Mouse (Mus musculus): ENCODE data around the gene Rab5if. TPM values are rescaled to one million over a fixed set of nuclear protein-coding genes. Genes with fewer than 3 reads are reported as not detected.
"Not testable (repeated sequence)": the region's sequence is repeated elsewhere in the genome, so short reads cannot be mapped to it uniquely, and the experiment has no call there.

Rab5if gene
- polyA plus RNA-seq, 1 experiment from 2014 or later = 188 TPM

- H3K9me3 ChIP-seq = no peaks in the 10 kb centered on the region
- no peak for DNase-seq (ENCODE audit: low spot score)
- no peaks in the 10 kb centered on the region for H3K36me3 ChIP-seq
- H3K4me3 ChIP-seq = no peak overlapping the region
- H3K27me3 ChIP-seq (ENCODE audit: insufficient read depth, poor library complexity, severe bottlenecking) = no peaks in the 10 kb centered on the region
- WGBS = 78% methylated on average over 4 of the region's 4 CpGs
- no peaks in the 10 kb centered on the region for H3K4me1 ChIP-seq (replicated peaks)
- no peak overlapping the region for H3K27ac ChIP-seq
Measured at GRCm38 (mm10) chr2:156899184-156899583, 36.3 kb downstream of the Rab5if start.

GRCm38 (mm10) chr2:156901344-156901743, 38.4 kb downstream of the Rab5if start:
- H3K27me3 ChIP-seq (ENCODE audit: insufficient read depth, poor library complexity, severe bottlenecking) = no peaks in the 10 kb centered on the region
- no peaks in the 10 kb centered on the region for H3K9me3 ChIP-seq
- WGBS = 70% methylated on average over 2 of the region's 2 CpGs
- H3K4me1 ChIP-seq (replicated peaks) = no peaks in the 10 kb centered on the region
- H3K36me3 ChIP-seq = no peaks in the 10 kb centered on the region
- no peak overlapping the region for H3K27ac ChIP-seq
- no peak for DNase-seq (ENCODE audit: low spot score)
- no peak overlapping the region for H3K4me3 ChIP-seq

GRCm38 (mm10) chr2:156901883-156902282, 39.0 kb downstream of the Rab5if start:
- no peak overlapping the region for H3K4me3 ChIP-seq
- H3K36me3 ChIP-seq = no peaks in the 10 kb centered on the region
- H3K27ac ChIP-seq = no peak overlapping the region
- no peaks in the 10 kb centered on the region for H3K4me1 ChIP-seq (replicated peaks)
- DNase-seq (ENCODE audit: low spot score) = no peak
- H3K9me3 ChIP-seq = no peaks in the 10 kb centered on the region
- H3K27me3 ChIP-seq (ENCODE audit: insufficient read depth, poor library complexity, severe bottlenecking) = no peaks in the 10 kb centered on the region
- 77% methylated on average over 6 of the region's 6 CpGs for WGBS

GRCm38 (mm10) chr2:156902411-156902810, 39.5 kb downstream of the Rab5if start:
- not testable (repeated sequence) for H3K27me3 ChIP-seq (ENCODE audit: insufficient read depth, poor library complexity, severe bottlenecking); H3K4me3 ChIP-seq; H3K9me3 ChIP-seq; H3K36me3 ChIP-seq; H3K27ac ChIP-seq; H3K4me1 ChIP-seq (replicated peaks); DNase-seq (ENCODE audit: low spot score)
- 70% methylated on average over 4 of the region's 4 CpGs for WGBS

- H3K27ac ChIP-seq = no peak overlapping the region
- H3K36me3 ChIP-seq = no peaks in the 10 kb centered on the region
- WGBS = 34% methylated on average over 2 of the region's 2 CpGs
- no peaks in the 10 kb centered on the region for H3K4me1 ChIP-seq (replicated peaks)
- no peak for DNase-seq (ENCODE audit: low spot score)
- no peaks in the 10 kb centered on the region for H3K9me3 ChIP-seq
- no peaks in the 10 kb centered on the region for H3K27me3 ChIP-seq (ENCODE audit: insufficient read depth, poor library complexity, severe bottlenecking)
- no peak overlapping the region for H3K4me3 ChIP-seq
Measured at GRCm38 (mm10) chr2:156903367-156903766, 40.4 kb downstream of the Rab5if start.

GRCm38 (mm10) chr2:156904976-156905717, 42.2 kb downstream of the Rab5if start:
- no peaks in the 10 kb centered on the region for H3K36me3 ChIP-seq
- H3K4me1 ChIP-seq (replicated peaks) = no peaks in the 10 kb centered on the region
- 26% methylated on average over 6 of the region's 6 CpGs for WGBS

GRCm38 (mm10) chr2:156905931-156906330, 43.0 kb downstream of the Rab5if start:
- not testable (repeated sequence) for H3K27me3 ChIP-seq (ENCODE audit: insufficient read depth, poor library complexity, severe bottlenecking); H3K36me3 ChIP-seq; H3K4me1 ChIP-seq (replicated peaks); H3K4me3 ChIP-seq; H3K9me3 ChIP-seq; DNase-seq (ENCODE audit: low spot score)
- H3K27ac ChIP-seq = 0 out of 2 replicates have a peak overlapping the region, but pooled peaks have one; percentile 12
- WGBS = 41% methylated on average over 4 of the region's 4 CpGs

More at GRCm38 (mm10) chr2:156904976-156905717, 42.2 kb downstream of the Rab5if start:
- H3K4me3 ChIP-seq = no peak overlapping the region
- DNase-seq (ENCODE audit: low spot score) = peak; percentile 60
- H3K9me3 ChIP-seq = no peaks in the 10 kb centered on the region
- H3K27me3 ChIP-seq (ENCODE audit: insufficient read depth, poor library complexity, severe bottlenecking) = no peaks in the 10 kb centered on the region
- H3K27ac ChIP-seq = no peak overlapping the region

- H3K9me3 ChIP-seq = no peaks in the 10 kb centered on the region
- 87% methylated on average over 5 of the region's 5 CpGs for WGBS
- H3K4me1 ChIP-seq (replicated peaks) = no peaks in the 10 kb centered on the region
- no peak overlapping the region for H3K4me3 ChIP-seq
- DNase-seq (ENCODE audit: low spot score) = no peak
- no peaks in the 10 kb centered on the region for H3K27me3 ChIP-seq (ENCODE audit: insufficient read depth, poor library complexity, severe bottlenecking)
- no peak overlapping the region for H3K27ac ChIP-seq
- H3K36me3 ChIP-seq = no peaks in the 10 kb centered on the region
Measured at GRCm38 (mm10) chr2:156913191-156913590, 50.3 kb downstream of the Rab5if start.

- 80% methylated on average over 3 of the region's 3 CpGs for WGBS
- Histone ChIP-seq H3K4me1 (replicated peaks) (no peaks in the 10 kb centered on the region), H3K36me3 (no peaks in the 10 kb centered on the region), H3K9me3 (no peaks in the 10 kb centered on the region), H3K4me3 (no peak overlapping the region), H3K27ac (no peak overlapping the region), H3K27me3 (ENCODE audit: insufficient read depth, poor library complexity, severe bottlenecking) (no peaks in the 10 kb centered on the region)
- no peak for DNase-seq (ENCODE audit: low spot score)
Measured at GRCm38 (mm10) chr2:156915559-156915958, 52.6 kb downstream of the Rab5if start.

GRCm38 (mm10) chr2:156916419-156917125, 53.6 kb downstream of the Rab5if start:
- DNase-seq (ENCODE audit: low spot score) = no peak
- H3K4me3 ChIP-seq = no peak overlapping the region
- WGBS = 82% methylated on average over 3 of the region's 3 CpGs

GRCm38 (mm10) chr2:156918562-156918961, 55.6 kb downstream of the Rab5if start:
- H3K36me3 ChIP-seq = no peaks in the 10 kb centered on the region
- H3K27ac ChIP-seq = no peak overlapping the region
- no peaks in the 10 kb centered on the region for H3K27me3 ChIP-seq (ENCODE audit: insufficient read depth, poor library complexity, severe bottlenecking)
- H3K4me1 ChIP-seq (replicated peaks) = no peaks in the 10 kb centered on the region
- no peak for DNase-seq (ENCODE audit: low spot score)
- WGBS = 71% methylated on average over 4 of the region's 4 CpGs
- H3K9me3 ChIP-seq = no peaks in the 10 kb centered on the region
- H3K4me3 ChIP-seq = no peak overlapping the region

More at GRCm38 (mm10) chr2:156916419-156917125, 53.6 kb downstream of the Rab5if start:
- H3K27me3 ChIP-seq (ENCODE audit: insufficient read depth, poor library complexity, severe bottlenecking) = no peaks in the 10 kb centered on the region
- H3K27ac ChIP-seq = no peak overlapping the region
- H3K9me3 ChIP-seq = no peaks in the 10 kb centered on the region
- no peaks in the 10 kb centered on the region for H3K4me1 ChIP-seq (replicated peaks)
- H3K36me3 ChIP-seq = no peaks in the 10 kb centered on the region

- not testable (repeated sequence) for H3K9me3 ChIP-seq
Measured at GRCm38 (mm10) chr2:156919191-156919590, 56.3 kb downstream of the Rab5if start.

GRCm38 (mm10) chr2:156919796-156920195, 56.9 kb downstream of the Rab5if start:
- Histone ChIP-seq H3K4me3 (no peak overlapping the region), H3K27ac (no peak overlapping the region), H3K9me3 (no peaks in the 10 kb centered on the region), H3K36me3 (no peaks in the 10 kb centered on the region), H3K4me1 (replicated peaks) (no peaks in the 10 kb centered on the region), H3K27me3 (ENCODE audit: insufficient read depth, poor library complexity, severe bottlenecking) (no peaks in the 10 kb centered on the region)
- no peak for DNase-seq (ENCODE audit: low spot score)
- WGBS = 64% methylated on average over 2 of the region's 2 CpGs

More at GRCm38 (mm10) chr2:156919191-156919590, 56.3 kb downstream of the Rab5if start:
- not testable (repeated sequence) for H3K4me1 ChIP-seq (replicated peaks); DNase-seq (ENCODE audit: low spot score); H3K27me3 ChIP-seq (ENCODE audit: insufficient read depth, poor library complexity, severe bottlenecking); H3K36me3 ChIP-seq; H3K27ac ChIP-seq; H3K4me3 ChIP-seq
- WGBS = 92% methylated on average over 11 of the region's 11 CpGs
